Mouse (Mus musculus) neutrophil, adult 5-6 weeks (primary cell): ENCODE results near the gene Dclk2. TPM values are rescaled to one million over a fixed set of nuclear protein-coding genes. Genes with fewer than 3 reads are reported as not detected.

Experiments used
- ATAC-seq: fragments of 151-379, 151-347 bp; 2 replicates; pipeline ENCODE4 v1.8.0; 2017; ENCODE audit warnings: mild to moderate bottlenecking, moderate TSS enrichment; ENCODE audit not compliant: insufficient number of reproducible peaks, poor library complexity, low FRiP score, severe bottlenecking; ENCODE audit errors: extremely low read depth
- total RNA-seq: library from RNA; stranded (forward); fragments of 200-1000 nt; gene quantifications from 2 replicates; pipeline ENCODE4 v1.2.3, GENCODE M21; 2017

Dclk2 gene
- total RNA-seq, 1 experiment from 2014 or later = 19.1 TPM

GRCm38 (mm10) chr3:86898366-86898765 is 22.3 kb downstream of the Dclk2 start:
- no peak for ATAC-seq

GRCm38 (mm10) chr3:86897551-86897950 is 23.1 kb downstream of the Dclk2 start:
- no peak for ATAC-seq

GRCm38 (mm10) chr3:86897066-86897465 is 23.6 kb downstream of the Dclk2 start:
- ATAC-seq = no peak

- ATAC-seq = peak; percentile 82
Measured at GRCm38 (mm10) chr3:86894491-86894890, 26.2 kb downstream of the Dclk2 start.

- no peak for ATAC-seq
Measured at GRCm38 (mm10) chr3:86887512-86887911, 33.1 kb downstream of the Dclk2 start.

GRCm38 (mm10) chr3:86885180-86885579 is 35.5 kb downstream of the Dclk2 start:
- ATAC-seq = no peak

- ATAC-seq = no peak
Measured at GRCm38 (mm10) chr3:86884481-86884880, 36.2 kb downstream of the Dclk2 start.

- no peak for ATAC-seq
Measured at GRCm38 (mm10) chr3:86883985-86884384, 36.7 kb downstream of the Dclk2 start.

- no peak for ATAC-seq
Measured at GRCm38 (mm10) chr3:86875912-86876311, 44.7 kb downstream of the Dclk2 start.

GRCm38 (mm10) chr3:86873092-86873600 is 47.5 kb downstream of the Dclk2 start:
- ATAC-seq = no peak

GRCm38 (mm10) chr3:86870952-86871351 is 49.7 kb downstream of the Dclk2 start:
- ATAC-seq = no peak

- no peak for ATAC-seq
Measured at GRCm38 (mm10) chr3:86870411-86870810, 50.2 kb downstream of the Dclk2 start.

- no peak for ATAC-seq
Measured at GRCm38 (mm10) chr3:86868721-86869120, 51.9 kb downstream of the Dclk2 start.

GRCm38 (mm10) chr3:86863327-86864008 is 57.2 kb downstream of the Dclk2 start:
- ATAC-seq = 0 out of 2 replicates have a peak, but pooled peaks have one; percentile 13

GRCm38 (mm10) chr3:86862939-86863311 is 57.7 kb downstream of the Dclk2 start:
- no peak for ATAC-seq

GRCm38 (mm10) chr3:86862245-86862938 is 58.3 kb downstream of the Dclk2 start:
- ATAC-seq = no peak

- ATAC-seq = no peak
Measured at GRCm38 (mm10) chr3:86859791-86860190, 60.9 kb downstream of the Dclk2 start.

- no peak for ATAC-seq
Measured at GRCm38 (mm10) chr3:86858699-86859098, 62.0 kb downstream of the Dclk2 start.

- no peak for ATAC-seq
Measured at GRCm38 (mm10) chr3:86857833-86858398, 62.7 kb downstream of the Dclk2 start.

GRCm38 (mm10) chr3:86852867-86853266 is 67.8 kb downstream of the Dclk2 start:
- no peak for ATAC-seq
